Mouse (Mus musculus) lung, adult 2 months (tissue): ENCODE measurements around the gene Prm3. TPM values are rescaled to one million over a fixed set of nuclear protein-coding genes. Genes with fewer than 3 reads are reported as not detected.
A peak's percentile ranks its signal among the peaks of the same experiment; 100 is the strongest.

Experiments used
- DNase-seq: peaks from one replicate; pipeline ENCODE4 v3.0.0; 2022
- H3K4me1 ChIP-seq: fragments of 200-500 bp; 2 replicates; pipeline ENCODE4 v1.6.1; 2011; ENCODE audit warnings: low read length; ENCODE audit not compliant: control insufficient read depth, insufficient read depth
- H3K4me3 ChIP-seq: fragments of 200-500 bp; replicated peaks from 2 replicates; pipeline ENCODE3; 2011; ENCODE audit warnings: low read depth, mild to moderate bottlenecking, control low read depth, low read length; ENCODE audit errors: extremely low read depth
- CTCF ChIP-seq: fragments of 200-500 bp; IDR thresholded peaks from 2 replicates; pipeline ENCODE4 v1.5.1; 2011; ENCODE audit warnings: mild to moderate bottlenecking, low read length, control low read depth; ENCODE audit not compliant: insufficient read depth
- POLR2A ChIP-seq: fragments of 200-500 bp; IDR thresholded peaks from 2 replicates; pipeline ENCODE4 v1.6.1; 2011; ENCODE audit warnings: low read depth, mild to moderate bottlenecking, control low read depth, low read length, borderline replicate concordance; ENCODE audit errors: extremely low read depth
- WGBS: fragments of 180-500 bp; shearing (Covaris S2); methylation state at CpG from one replicate; pipeline ENCODE4 v1.1.7; 2018; 5-methylcytosine and 5-hydroxymethylcytosine counted together
- polyA plus RNA-seq: library from polyadenylated mRNA; depleted of rRNA; stranded (reverse); fragments of >200 nt; gene quantifications from 2 replicates; pipeline ENCODE4 v1.2.3, GENCODE M21; 2012; rRNA removed

Prm3 gene
- not detected in 2 replicates for polyA plus RNA-seq

DNA sequence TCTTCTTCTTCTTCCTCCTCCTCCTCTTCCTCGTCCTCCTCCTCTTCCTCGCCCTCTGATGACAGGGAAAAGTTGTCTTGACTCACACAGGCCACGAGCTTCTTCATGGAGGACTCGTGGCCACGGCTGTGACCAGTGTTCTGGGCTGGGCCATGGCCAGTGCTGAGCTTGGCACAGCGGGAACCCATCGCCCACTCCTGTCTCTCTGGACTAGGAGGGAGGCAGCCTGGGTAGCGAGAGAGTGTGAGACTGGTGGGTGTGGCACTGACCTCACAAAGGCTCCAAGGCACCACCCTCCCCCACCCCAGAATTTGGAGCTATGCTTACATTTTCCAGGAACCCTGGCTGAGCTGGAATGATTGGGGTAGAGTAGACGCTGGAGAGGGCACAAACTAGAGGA lies at the start of gene Prm3:
TSS of gene Prm3 (minus strand) at position 213 of the 400 bp plus-strand sequence.
- TF ChIP-seq CTCF (no peak), POLR2A (no peak)
- WGBS, result 77% methylated on average over 9 of the region's 9 CpGs
- peaks cover 2% of the 10 kb centered on the region; the same call in 1 of the 2 replicates for H3K4me1 ChIP-seq
- DNase-seq, result no peak
- H3K4me3 ChIP-seq, result no peak within 1 kb of the TSS

DNA sequence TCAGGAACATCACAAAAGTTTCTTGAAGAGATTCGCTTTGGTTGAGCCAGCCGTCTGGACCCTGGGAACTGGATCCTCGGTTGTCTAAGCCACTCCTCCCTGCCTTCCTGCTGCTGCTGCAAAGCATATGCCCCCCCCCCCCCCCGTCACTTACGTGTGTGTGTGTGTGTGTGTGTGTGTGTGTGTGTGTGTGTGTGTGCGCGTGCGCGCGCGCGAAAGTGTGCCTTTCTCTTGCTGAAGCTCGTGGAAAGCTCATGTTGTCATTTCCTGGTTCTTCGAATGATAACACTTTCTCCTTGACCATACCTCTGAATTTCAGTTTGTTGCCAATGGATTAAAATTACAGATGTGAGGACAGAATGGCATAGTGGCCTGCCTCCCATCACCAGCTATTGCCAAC lies 49.3 kb upstream of the Prm3 start:
- WGBS, result 88% methylated on average over 13 of the region's 14 CpGs
- no peak for DNase-seq
- Histone ChIP-seq H3K4me3 (no peak overlapping the region), H3K4me1 (peaks cover 18% of the 10 kb centered on the region)
- no peak for TF ChIP-seq POLR2A
- no peak for TF ChIP-seq CTCF

DNA sequence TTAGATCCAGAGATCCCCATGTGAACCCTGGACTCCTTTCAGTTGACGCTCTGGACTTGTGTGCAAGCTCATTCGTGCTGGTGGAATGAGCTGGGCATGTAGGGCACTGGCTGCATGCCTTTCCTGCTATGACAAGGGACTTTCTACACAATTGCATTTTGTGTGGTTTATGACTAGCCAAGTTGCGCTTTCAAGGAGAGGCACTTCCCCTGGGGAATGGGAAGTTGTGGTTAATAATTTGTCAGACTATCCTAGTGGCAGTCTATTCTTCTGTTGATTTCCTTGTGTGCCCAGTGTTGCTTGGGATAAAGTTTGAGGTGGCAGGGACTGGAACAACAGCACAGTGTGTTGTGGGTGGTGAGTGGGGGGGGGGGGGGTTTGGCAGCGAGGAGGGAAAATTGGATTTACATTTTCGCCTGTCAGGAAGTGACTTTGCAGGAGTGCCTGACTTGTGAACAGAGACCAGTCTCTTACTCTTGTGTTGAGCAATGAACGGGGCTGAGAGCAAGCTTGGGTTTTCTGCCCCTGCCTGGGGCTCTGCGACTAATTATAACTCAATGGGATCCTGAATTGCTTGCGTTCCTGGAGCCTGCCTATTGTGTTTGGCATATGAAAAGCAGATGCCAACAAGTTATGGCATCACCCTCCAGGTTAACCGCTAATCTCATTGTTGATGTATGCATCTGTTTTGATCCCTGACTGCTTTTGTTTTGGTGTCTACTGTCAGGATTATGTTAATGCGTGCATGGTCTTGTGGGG lies 48.0 kb upstream of the Prm3 start:
- no peak for DNase-seq
- Histone ChIP-seq H3K4me1 (peaks cover 14% of the 10 kb centered on the region), H3K4me3 (no peak overlapping the region)
- TF ChIP-seq CTCF (no peak), POLR2A (no peak)
- WGBS, result 23% methylated on average over 10 of the region's 10 CpGs

DNA sequence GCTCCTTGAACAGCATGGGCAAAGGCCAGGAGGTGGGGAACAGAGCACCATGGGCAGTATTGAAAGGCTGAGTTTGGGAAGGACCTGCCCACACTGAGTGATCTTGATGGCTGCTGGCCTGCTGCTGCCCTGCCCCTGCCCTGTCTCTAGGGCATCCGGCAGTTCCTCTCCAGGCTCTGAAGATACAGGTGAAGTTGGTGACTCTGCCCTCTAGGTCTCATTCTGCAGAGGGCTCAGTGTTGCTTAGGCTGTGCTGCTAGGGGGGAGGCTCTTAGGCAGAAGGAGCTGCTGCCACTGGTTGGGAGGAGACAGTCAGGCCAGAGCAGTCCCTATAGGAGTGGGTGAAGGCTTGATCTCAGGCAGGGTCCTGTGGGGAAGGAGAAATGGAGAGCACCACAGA lies 47.2 kb upstream of the Prm3 start:
- H3K4me1 ChIP-seq, result peaks cover 10% of the 10 kb centered on the region
- 73% methylated on average over 1 of the region's 1 CpGs for WGBS
- TF ChIP-seq POLR2A (no peak), CTCF (no peak)
- no peak overlapping the region for H3K4me3 ChIP-seq
- DNase-seq, result no peak

DNA sequence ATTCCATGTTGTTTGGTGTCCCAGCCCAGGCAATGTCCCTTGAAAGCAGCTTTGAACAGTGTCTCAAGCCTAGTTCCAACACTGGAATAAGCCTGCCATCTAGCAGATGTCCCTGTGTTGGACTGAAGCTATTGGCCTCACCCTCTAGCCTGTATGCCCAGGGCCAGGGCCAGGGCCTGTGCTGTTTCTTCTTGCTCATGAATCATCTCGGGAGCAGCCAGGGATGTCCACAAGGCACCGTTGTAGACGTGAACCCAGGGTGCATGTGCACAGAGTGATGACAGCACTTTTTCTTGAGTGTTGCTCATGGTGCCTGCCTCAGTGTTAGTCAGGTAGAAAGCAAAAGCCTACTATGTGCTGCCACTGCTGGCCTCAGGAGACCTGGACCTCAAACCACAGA lies 46.5 kb upstream of the Prm3 start:
- Histone ChIP-seq H3K4me1 (peaks cover 10% of the 10 kb centered on the region), H3K4me3 (no peak overlapping the region)
- WGBS, result 91% methylated on average over 3 of the region's 3 CpGs
- TF ChIP-seq CTCF (no peak), POLR2A (no peak)
- DNase-seq, result no peak

DNA sequence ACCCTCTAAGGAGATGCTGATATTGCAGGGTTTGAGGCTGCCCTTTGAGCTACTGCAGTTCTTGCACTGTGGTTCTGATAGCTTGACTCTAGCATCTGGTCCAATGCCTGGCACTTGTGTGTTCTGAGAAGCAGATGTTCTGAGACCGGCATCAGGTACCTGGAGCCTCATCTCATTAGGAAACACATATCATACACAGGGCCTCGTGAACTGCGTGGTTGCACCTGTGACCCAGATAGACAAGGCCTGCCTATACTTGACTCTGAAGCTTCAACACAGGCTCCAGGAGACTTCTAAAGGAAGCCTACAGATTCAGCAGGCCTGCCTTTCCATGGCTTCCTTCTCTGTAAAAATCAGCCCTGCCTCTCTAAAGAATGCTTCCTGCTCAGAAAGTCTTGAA lies 45.7 kb upstream of the Prm3 start:
- DNase-seq, result no peak
- 97% methylated on average over 3 of the region's 3 CpGs for WGBS
- TF ChIP-seq CTCF (no peak), POLR2A (no peak)
- H3K4me3 ChIP-seq, result no peak overlapping the region
- peaks cover 10% of the 10 kb centered on the region for H3K4me1 ChIP-seq

DNA sequence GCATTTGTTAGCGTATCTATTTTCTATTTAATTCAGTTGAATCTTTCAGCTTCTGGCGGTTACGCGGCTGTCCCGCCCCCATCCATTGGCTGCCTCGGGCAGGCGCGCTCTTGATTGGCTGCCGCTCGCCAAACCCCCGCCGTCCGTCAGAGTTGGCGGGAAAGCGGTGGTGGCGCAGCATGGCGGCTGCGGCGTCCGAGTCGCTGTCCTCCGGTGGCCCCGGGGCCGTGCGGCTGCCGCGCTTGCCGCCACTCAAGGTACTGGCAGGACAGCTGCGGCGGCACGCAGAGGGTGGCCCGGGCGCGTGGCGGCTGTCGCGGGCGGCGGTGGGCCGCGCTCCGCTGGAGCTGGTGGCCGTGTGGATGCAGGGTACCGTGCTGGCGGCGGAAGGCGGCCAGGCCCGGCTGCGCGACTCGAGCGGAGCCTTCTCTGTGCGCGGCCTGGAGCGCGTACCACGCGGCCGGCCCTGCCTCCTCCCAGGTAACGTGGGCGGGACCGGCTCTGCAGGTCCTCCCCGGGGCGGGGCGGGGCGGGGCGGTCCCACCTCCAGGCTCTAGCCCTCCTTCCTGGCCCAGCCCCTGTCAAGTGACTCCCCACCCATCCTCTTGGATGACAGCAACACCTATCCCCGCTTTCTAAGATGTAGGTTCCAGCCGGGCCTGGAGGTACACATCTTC lies 44.3 kb upstream of the Prm3 start, which contains the start of gene Rmi2:
TSS of gene Rmi2 (plus strand) at position 149 of the 677 bp plus-strand sequence.
- Histone ChIP-seq H3K4me3 (peak within 1 kb of the TSS; percentile 55), H3K4me1 (peaks cover 10% of the 10 kb centered on the region)
- TF ChIP-seq CTCF (no peak), POLR2A (no peak)
- DNase-seq, result peak; percentile 85
- 1% methylated on average over 69 of the region's 69 CpGs for WGBS

DNA sequence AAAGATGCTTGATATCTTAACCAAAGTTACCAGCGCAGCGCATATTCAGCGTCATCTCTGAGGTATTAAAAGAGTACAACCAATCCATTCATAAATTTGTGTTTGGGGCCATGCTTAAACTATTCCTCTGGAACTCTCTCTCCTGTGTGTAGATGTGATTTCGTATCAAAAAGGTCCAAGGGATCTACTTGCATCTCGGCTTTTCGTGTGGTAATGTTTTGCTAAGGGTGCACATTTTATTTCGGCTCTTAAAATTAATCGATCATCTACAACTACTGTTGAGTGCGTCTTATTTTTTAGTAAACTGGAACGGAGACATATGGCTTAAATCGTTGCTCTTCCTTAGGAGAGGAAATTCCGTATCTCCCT lies 43.8 kb upstream of the Prm3 start:
- WGBS, result 2% methylated on average over 12 of the region's 12 CpGs
- Histone ChIP-seq H3K4me3 (no peak overlapping the region), H3K4me1 (peaks cover 10% of the 10 kb centered on the region)
- DNase-seq, result no peak
- no peak for TF ChIP-seq POLR2A
- TF ChIP-seq CTCF, result no peak

DNA sequence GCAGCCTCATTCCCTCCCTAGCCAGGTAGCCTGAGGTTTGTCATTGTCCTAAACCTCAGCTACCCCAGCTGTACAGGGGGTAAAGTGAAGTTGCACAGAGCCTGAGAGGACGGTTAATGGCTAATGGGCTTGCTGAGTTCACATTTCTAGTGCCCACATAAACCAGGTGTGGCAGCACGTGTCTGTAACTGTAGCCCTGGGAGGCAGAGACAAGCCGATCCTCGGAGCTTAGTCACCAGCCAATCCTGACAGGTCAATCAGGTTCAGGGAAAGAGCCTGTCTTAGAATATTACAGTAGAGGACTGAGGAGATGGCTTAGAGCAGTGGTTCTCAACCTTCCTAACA lies 37.7 kb upstream of the Prm3 start:
- TF ChIP-seq CTCF, result no peak
- TF ChIP-seq POLR2A, result no peak
- Histone ChIP-seq H3K4me3 (no peak overlapping the region), H3K4me1 (no peaks in the 10 kb centered on the region)
- DNase-seq, result no peak
- 80% methylated on average over 4 of the region's 4 CpGs for WGBS

DNA sequence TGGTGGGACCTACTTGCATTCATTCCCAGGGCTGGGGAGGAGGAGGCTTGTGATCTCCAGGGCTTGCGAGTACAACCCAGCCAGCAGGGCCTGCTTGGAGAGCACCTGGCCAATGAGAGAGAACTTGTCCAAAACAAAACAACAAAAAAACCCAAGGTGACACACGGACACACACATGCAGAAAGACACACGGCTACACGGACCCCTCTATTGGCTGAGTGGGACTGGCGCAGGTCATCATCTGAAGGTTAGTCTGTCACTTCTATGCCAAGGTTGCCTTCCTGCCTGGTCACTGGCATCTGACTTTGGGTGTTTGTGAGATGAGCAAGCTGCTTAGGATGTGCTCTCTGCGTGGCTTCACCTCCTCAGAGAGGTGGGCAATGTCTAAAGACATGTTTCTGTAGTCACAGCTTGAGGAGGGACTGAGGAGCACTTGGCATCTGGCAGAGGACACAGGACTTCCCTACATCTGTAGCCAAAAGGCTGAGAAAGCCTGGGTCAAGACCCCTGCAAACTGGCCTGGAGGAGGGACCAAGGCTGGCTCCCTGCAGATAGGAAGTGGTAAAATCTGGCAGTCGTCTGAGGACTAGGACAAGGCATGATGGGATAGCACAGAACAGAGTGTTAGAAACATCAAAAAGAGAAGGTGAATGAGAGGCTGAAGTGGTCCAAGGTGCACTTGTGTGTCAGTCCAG lies 37.2 kb upstream of the Prm3 start:
- WGBS, result 80% methylated on average over 7 of the region's 7 CpGs
- DNase-seq, result no peak
- Histone ChIP-seq H3K4me3 (no peak overlapping the region), H3K4me1 (no peaks in the 10 kb centered on the region)
- TF ChIP-seq POLR2A (no peak), CTCF (no peak)
